Mouse (Mus musculus) lung, adult 18-20 months (tissue): ENCODE results near the gene 2610001J05Rik.

Experiments
- DNase-seq, 2 experiments: peaks; one replicate each; pipeline ENCODE4 v3.0.0; 2022; ENCODE audit warnings: mixed read lengths in 2 of 2

2610001J05Rik gene

GRCm38 (mm10) chr6:13832770-13833169 lies 38.5 kb downstream of the 2610001J05Rik start:
- DNase-seq: no peak

- DNase-seq: no peak
Measured at GRCm38 (mm10) chr6:13828877-13829276, 42.4 kb downstream of the 2610001J05Rik start.
